ENCODE assay signal across 7 mouse cellular contexts in genomic region chr13:103696164-103696563, GRCm38 (mm10).
DNase-seq lines count a peak whose midpoint lies in the region; ATAC-seq and TF ChIP-seq lines count a peak whose summit lies in the region.

No protein-coding gene starts in this region.

- H3K4me2 ChIP-seq in liver, embryonic 12.5 days = no peak overlapping the region
- H3K4me2 ChIP-seq in hindbrain, embryonic 11.5 days (replicated peaks; ENCODE audit: low read depth, low read length) = no peak overlapping the region
- no peak overlapping the region for H3K4me2 ChIP-seq in liver, postnatal 0 days (ENCODE audit: low read depth, low read length)

- 47% methylated on average over 9 of the region's 9 CpGs for WGBS in liver, embryonic 12.5 days (ENCODE audit: insufficient replicate concordance)
- WGBS in hindbrain, embryonic 11.5 days = 41% methylated on average over 9 of the region's 9 CpGs
- 46% methylated on average over 9 of the region's 9 CpGs for WGBS in liver, postnatal 0 days (ENCODE audit: insufficient replicate concordance)

- no peak overlapping the region for H3K4me3 ChIP-seq in liver, embryonic 12.5 days
- no peak overlapping the region for H3K4me3 ChIP-seq in bone marrow macrophage, adult 2 months (ENCODE audit: insufficient read depth, low read length)
- H3K4me3 ChIP-seq in hindbrain, embryonic 11.5 days (ENCODE audit: low read depth, low read length) = no peak overlapping the region
- H3K4me3 ChIP-seq in liver, postnatal 0 days (ENCODE audit: low read depth, low read length) = no peak overlapping the region

- H3K36me3 ChIP-seq in liver, embryonic 12.5 days = no peaks in the 10 kb centered on the region
- H3K36me3 ChIP-seq in hindbrain, embryonic 11.5 days (ENCODE audit: control insufficient read depth, insufficient read depth, low read length) = no peaks in the 10 kb centered on the region
- H3K36me3 ChIP-seq in liver, postnatal 0 days (replicated peaks; ENCODE audit: insufficient read depth, low read length) = no peaks in the 10 kb centered on the region

- ATAC-seq in liver, embryonic 12.5 days = no peak
- peak; percentile 59; the same call in 1 of the 2 replicates for ATAC-seq in hindbrain, embryonic 11.5 days (ENCODE audit: low FRiP score)
- no peak for ATAC-seq in liver, postnatal 0 days

- peak; percentile 84 for TF ChIP-seq CTCF in bone marrow macrophage, adult 2 months (IDR thresholded peaks at IDR 0.05; ENCODE audit: low read depth, low read length)
- TF ChIP-seq CTCF in liver, postnatal 0 days (IDR thresholded peaks at IDR 0.05; ENCODE audit: low read depth) = peak; percentile 68

- DNase-seq in liver (peak; percentile 32), MN1 (ENCODE audit: low spot score) (peak; percentile 51)
- DNase-seq in hindbrain, embryonic 11.5 days (ENCODE audit: low spot score) = peak; percentile 73
- DNase-seq in liver, postnatal 0 days = peak; percentile 29
- peak; percentile 30 for DNase-seq in thymus, postnatal 0 days (ENCODE audit: low spot score)

- no peaks in the 10 kb centered on the region for H3K27me3 ChIP-seq in liver, embryonic 12.5 days (replicated peaks)
- no peaks in the 10 kb centered on the region for H3K27me3 ChIP-seq in hindbrain, embryonic 11.5 days (ENCODE audit: control insufficient read depth, insufficient read depth, low read length)
- no peaks in the 10 kb centered on the region for H3K27me3 ChIP-seq in liver, postnatal 0 days (ENCODE audit: insufficient read depth, low read length)

- no peak overlapping the region for H3K27ac ChIP-seq in liver, embryonic 12.5 days
- H3K27ac ChIP-seq in bone marrow macrophage, adult 2 months (ENCODE audit: insufficient read depth, low read depth, low read length) = no peak overlapping the region
- no peak overlapping the region for H3K27ac ChIP-seq in hindbrain, embryonic 11.5 days (ENCODE audit: low read depth, low read length)
- H3K27ac ChIP-seq in liver, postnatal 0 days (ENCODE audit: low read depth) = no peak overlapping the region

- H3K9ac ChIP-seq in liver, embryonic 12.5 days = no peak overlapping the region
- no peak overlapping the region for H3K9ac ChIP-seq in hindbrain, embryonic 11.5 days (ENCODE audit: low read depth, low read length)
- no peak overlapping the region for H3K9ac ChIP-seq in liver, postnatal 0 days (replicated peaks)

- no peaks in the 10 kb centered on the region for H3K9me3 ChIP-seq in liver, embryonic 12.5 days (replicated peaks)
- no peaks in the 10 kb centered on the region for H3K9me3 ChIP-seq in hindbrain, embryonic 11.5 days (ENCODE audit: control insufficient read depth, low read length)
- no peaks in the 10 kb centered on the region for H3K9me3 ChIP-seq in liver, postnatal 0 days (ENCODE audit: low read length)

- TF ChIP-seq POLR2A in bone marrow macrophage, adult 2 months (IDR thresholded peaks at IDR 0.05; ENCODE audit: borderline replicate concordance, low read depth, low read length) = no peak

- TF ChIP-seq EP300 in liver, postnatal 0 days (IDR thresholded peaks at IDR 0.05; ENCODE audit: low read depth) = no peak

- no peaks in the 10 kb centered on the region for H3K4me1 ChIP-seq in liver, embryonic 12.5 days
- H3K4me1 ChIP-seq in bone marrow macrophage, adult 2 months (ENCODE audit: control insufficient read depth, insufficient read depth, low read length) = peaks cover 6% of the 10 kb centered on the region; the same call in 1 of the 2 replicates
- no peaks in the 10 kb centered on the region for H3K4me1 ChIP-seq in hindbrain, embryonic 11.5 days (replicated peaks; ENCODE audit: control insufficient read depth, insufficient read depth, low read length)
- no peaks in the 10 kb centered on the region for H3K4me1 ChIP-seq in liver, postnatal 0 days (ENCODE audit: insufficient read depth)
